Mouse (Mus musculus) right cerebral cortex, postnatal 10 days (tissue): Measurements from ENCODE around the gene Nt5dc3.
A peak's percentile ranks its signal among the peaks of the same experiment; 100 is the strongest.

Experiments
- DNase-seq, 2 experiments: peaks; one replicate each; pipeline ENCODE4 v3.0.0; 2021; ENCODE audit warnings: low spot score in 2 of 2

The Nt5dc3 gene

GRCm38 (mm10) chr10:86814292-86815131 is 35.7 kb downstream of the Nt5dc3 start:
- DNase-seq: no peak

DNA sequence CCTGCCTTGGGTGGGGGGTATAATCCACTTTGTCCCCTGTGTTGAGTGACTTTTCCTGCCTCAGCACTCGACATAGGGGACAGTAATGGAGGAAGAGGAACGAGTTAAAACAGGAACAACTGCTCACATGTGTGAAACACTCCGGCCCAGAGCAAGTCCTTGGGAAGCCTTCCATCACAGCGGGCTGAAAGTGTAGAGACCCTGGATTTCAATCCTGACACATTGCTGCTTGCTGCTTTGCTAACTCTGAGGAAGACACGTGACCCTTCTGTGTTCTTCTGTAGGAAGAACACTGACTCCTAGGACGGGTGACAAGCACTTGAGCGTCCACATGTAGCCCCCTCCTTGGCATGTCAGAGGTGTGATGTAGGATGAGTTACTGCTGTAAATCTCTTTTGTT is 36.3 kb downstream of the Nt5dc3 start:
- DNase-seq: no peak

GRCm38 (mm10) chr10:86819649-86820165 is 40.9 kb downstream of the Nt5dc3 start:
- peak; percentile 61 to 64 for DNase-seq

GRCm38 (mm10) chr10:86821014-86821413 is 42.2 kb downstream of the Nt5dc3 start:
- DNase-seq: no peak

DNA sequence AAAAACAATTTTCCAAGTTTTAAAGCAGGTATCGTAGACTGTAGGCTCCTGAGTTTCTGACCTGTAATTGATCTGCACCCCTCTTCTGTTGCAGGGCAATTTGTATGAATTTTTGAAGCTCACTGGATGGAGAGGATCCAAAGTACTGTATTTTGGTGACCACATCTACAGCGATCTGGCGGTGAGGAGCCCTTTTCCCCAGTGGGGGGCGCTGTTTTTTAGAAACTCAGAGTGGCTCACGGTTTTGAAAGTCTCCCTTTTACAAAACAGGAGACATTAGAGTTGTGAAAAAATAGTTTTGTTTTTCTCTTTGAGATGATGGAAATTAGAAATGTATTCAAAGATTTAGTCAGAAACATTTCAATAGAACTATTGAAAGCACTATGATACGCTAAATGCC is 45.3 kb downstream of the Nt5dc3 start:
- no peak for DNase-seq

DNA sequence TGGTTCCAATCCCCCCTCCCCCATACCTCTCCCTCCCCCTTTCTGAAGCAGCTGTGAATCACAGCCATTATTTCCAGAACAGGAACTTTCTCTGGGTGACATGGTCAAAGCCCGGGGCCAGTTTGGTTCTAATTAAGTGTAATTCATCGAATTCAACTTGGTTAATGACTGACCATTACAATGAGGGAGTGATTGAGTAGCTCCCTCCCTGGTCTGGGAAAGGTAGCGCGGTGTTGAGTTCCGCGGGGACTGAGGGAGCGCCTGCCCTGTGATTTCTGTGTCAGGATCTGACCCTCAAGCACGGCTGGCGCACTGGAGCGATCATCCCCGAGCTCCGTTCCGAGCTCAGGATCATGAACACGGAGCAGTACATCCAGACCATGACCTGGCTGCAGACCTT is 46.1 kb downstream of the Nt5dc3 start:
- no peak for DNase-seq

- DNase-seq: no peak
Measured at GRCm38 (mm10) chr10:86825871-86826522, 47.2 kb downstream of the Nt5dc3 start.

DNA sequence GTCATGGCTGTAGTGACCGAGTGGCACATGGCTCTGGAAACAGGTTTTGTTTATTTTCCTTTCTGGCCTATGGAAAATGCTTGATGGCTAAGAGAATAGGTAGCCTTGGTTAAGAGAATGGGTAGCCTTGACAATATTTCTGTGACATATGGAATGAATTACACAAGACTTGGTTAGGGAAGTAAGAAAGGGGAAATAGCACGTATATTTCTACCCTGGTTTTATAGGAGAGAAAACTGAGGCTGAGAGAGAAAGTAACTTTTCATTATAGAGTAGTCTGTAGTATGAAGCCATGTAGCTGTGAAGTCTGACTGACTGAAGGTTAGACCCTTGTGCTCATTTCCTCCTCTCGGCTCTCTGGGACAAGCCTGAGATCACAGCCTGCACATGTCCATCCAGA is 48.1 kb downstream of the Nt5dc3 start:
- DNase-seq: no peak

DNA sequence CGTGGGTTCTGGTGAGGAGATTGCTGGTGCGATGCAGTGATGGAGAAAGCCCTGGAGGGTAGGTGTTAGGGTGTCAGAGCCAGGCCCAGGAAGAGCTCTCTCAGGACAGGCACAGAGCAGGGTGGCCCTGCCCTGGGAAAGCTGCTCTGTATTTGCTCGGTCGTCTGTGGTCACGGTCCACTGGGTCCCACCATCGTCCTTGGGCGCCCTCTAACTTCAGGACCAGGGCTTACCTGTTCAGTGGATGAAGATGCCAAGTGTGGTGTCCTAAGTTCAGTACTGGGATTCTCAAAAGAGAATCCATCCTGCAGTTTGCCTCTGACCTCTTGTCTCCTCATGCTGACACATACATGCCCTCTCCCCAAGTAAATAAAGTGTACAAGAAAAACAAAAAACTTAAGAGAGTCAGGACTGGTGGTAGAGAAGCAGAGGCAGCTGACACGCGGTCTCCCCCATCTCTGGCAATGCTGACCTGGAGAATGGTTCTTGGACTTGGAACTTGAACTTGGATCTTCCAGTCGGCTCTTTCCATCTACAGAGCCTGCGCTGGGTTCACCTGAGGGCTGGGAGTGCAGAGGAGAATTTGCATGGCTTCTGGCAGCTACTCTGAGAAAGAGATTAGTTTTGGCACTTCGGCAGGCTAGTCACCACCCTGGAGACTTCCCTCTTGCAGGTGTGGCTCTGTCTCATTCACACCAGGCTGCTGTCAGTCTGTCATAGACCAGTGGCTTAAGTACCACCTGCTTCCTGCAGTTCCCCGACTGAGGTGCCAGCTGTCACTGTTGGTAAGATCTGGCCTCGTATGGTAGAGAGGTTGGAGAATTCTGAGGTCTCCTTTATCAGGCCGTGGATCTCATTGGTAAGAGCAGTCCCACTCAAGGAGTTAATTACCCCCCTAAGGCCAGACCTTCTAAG is 49.7 kb downstream of the Nt5dc3 start:
- no peak for DNase-seq

DNA sequence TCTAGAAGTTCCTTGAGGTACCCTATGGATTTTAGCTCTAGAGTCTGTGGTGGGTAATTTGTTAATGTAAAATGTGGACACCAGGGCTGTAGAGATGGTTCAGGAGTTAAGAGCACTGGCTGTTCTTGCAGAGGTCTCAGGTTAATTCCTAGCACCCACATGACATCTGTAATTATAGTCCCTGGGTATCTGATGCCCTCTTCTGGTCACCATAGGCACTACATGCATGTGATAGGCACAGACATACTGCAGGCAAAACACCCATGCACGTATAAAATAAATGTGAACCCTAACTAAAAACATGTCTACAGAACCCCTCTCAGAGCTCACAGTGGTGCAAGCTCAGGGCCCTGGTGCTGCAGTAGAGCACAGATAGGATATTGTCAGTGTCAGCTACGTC is 50.7 kb downstream of the Nt5dc3 start:
- DNase-seq: no peak

GRCm38 (mm10) chr10:86836784-86837183 is 58.0 kb downstream of the Nt5dc3 start:
- DNase-seq: no peak

DNA sequence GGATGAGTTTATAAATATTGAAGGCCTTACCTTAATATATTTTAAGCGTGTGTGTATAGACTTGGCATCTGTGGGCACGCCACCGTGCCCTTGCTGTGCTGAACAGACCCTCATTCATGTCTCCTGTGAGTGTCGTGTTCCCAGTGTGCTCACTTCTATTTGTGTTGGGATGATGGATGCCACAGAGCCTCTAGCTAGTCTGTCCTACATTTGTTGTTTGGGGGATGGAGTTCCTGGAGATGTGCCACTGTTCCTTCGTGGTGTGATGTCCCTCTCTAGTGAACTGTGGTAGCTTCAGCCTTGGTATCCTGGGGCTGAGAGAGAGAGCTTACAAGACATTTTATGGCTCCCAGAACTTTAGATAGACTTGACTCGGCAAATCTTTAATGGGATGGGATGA is 60.0 kb downstream of the Nt5dc3 start:
- no peak for DNase-seq

- no peak for DNase-seq
Measured at GRCm38 (mm10) chr10:86842659-86843058, 63.9 kb downstream of the Nt5dc3 start.

GRCm38 (mm10) chr10:86846926-86847467 is 68.2 kb downstream of the Nt5dc3 start:
- no peak for DNase-seq

GRCm38 (mm10) chr10:86849087-86849486 is 70.3 kb downstream of the Nt5dc3 start:
- DNase-seq: no peak

DNA sequence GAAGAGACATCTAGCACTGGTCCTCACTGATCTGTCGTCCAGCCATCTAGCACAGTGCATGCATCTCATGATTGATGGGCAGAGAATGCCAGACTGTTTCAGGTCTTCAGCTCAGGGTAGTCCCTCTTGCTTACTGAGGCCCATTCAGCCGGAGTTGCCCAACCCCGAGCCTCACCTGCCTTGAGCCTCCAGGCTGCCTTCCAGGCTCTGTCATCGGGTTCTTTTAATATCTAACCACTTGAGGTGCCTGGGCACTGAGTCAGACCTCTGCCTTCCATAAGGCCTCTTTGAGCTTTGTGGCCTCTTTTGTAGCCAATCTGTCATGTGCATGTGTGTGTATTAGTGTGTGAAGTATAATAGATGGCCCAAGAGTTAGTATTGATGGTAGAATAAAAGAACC is 70.7 kb downstream of the Nt5dc3 start:
- no peak for DNase-seq

GRCm38 (mm10) chr10:86852160-86852559 is 73.4 kb downstream of the Nt5dc3 start:
- DNase-seq: no peak

GRCm38 (mm10) chr10:86853433-86853832 is 74.6 kb downstream of the Nt5dc3 start:
- no peak for DNase-seq

DNA sequence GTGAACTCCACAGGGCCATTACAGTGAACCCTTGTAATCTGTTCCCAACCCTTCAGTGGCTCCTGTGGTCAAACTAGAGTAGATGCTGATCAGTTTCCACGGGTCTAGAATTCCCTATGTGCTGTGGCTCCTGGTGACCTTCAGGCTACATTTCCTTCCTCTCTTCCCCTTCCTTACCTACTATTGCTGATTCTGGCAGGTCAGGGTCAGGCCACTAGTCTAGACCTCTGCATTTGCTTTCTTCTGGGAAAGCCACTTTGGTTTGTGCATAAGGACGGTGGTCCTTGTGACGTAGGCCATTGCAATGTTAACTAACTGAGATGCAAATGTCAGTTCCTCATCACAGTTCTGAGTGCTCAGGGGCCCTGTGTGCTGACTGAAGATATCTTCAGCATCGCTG is 81.6 kb downstream of the Nt5dc3 start:
- no peak for DNase-seq

DNA sequence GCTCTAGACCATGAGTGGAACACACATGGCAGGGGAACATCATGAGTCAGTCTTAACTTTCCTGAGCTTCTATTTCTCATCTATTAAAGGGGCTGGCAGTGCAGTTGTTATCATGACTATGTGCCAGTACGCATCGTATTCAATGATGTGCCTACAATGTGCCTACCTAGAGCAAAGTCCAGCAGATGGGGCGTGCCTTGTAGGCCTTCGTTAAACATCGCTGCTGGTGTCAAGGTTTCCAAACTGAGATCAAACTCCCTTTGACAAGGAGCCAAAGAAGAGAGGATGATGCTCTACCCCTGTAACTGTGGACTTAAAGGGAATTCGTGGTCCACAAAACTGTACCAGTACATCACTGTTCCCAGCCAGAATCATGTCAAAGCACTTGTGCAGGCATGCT is 83.7 kb downstream of the Nt5dc3 start:
- DNase-seq: no peak

GRCm38 (mm10) chr10:86863429-86863828 is 84.6 kb downstream of the Nt5dc3 start:
- no peak for DNase-seq

- no peak for DNase-seq
Measured at GRCm38 (mm10) chr10:86872121-86872520, 93.3 kb downstream of the Nt5dc3 start.
